Mouse (Mus musculus): Measurements from ENCODE around the gene Rasgrf2.

- TF ChIP-seq CTCF (IDR thresholded peaks at IDR 0.05; ENCODE audit: low read depth, low read length) (no peak), GATA1 (IDR thresholded peaks at IDR 0.05; ENCODE audit: borderline replicate concordance, low read length) (no peak), TAL1 (conservative IDR thresholded peaks at IDR 0.05; ENCODE audit: low read depth, low read length) (no peak)
Measured at GRCm38 (mm10) chr13:91884714-91885386, 246.6 kb downstream of the Rasgrf2 start.

Data from G1E (cell line).